Mouse (Mus musculus): ENCODE measurements around the gene Fbln2.

DNA sequence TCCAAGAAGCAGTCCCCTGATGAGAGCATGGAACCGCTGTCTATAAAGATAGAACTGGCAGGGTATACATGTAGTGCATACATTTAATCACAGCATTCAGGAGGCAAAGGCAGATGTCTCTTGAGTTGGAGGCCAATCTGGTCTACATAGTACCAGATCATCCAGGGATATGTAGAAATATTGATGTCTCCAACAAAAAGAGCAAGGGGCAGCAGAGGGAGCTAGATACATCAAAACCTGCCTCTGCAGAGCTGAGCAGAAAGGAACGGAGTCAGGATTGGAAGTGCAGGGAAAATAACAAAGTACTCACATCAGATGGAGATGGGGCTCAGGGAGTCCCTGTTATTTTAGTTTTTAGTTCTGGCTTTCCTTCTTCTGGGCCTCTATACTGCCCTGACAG, 47.7 kb upstream of the Fbln2 start:
- TF ChIP-seq CTCF (IDR thresholded peaks at IDR 0.05; ENCODE audit: low read depth) (no peak), EP300 (IDR thresholded peaks at IDR 0.05; ENCODE audit: low read depth) (no peak)

All from heart, postnatal 0 days (tissue).